Mouse (Mus musculus) heart, embryonic 12.5 days (tissue): ENCODE measurements around the gene Lin52. TPM values are rescaled to one million over a fixed set of nuclear protein-coding genes. Genes with fewer than 3 reads are reported as not detected.

Experiments
- ATAC-seq: fragments of 200-750 bp; cut with Nextera tagmentation; 2 replicates; pipeline ENCODE4 v1.8.0; 2017; ENCODE audit warnings: moderate TSS enrichment, moderate library complexity; ENCODE audit not compliant: insufficient number of reproducible peaks, low FRiP score
- H3K27ac ChIP-seq: fragments of 300-500 bp; sonication (generic); 2 replicates; pipeline ENCODE4 v1.5.1; 2016; ENCODE audit warnings: mild to moderate bottlenecking, moderate library complexity; ENCODE audit not compliant: poor library complexity, severe bottlenecking
- H3K27me3 ChIP-seq: fragments of 300-500 bp; sonication (generic); replicated peaks from 2 replicates; pipeline ENCODE4 v1.6.1; 2016; ENCODE audit warnings: mild to moderate bottlenecking, moderate library complexity
- H3K36me3 ChIP-seq: fragments of 300-500 bp; sonication (generic); 2 replicates; pipeline ENCODE4 v1.6.1; 2016; ENCODE audit warnings: mild to moderate bottlenecking, moderate library complexity
- H3K4me1 ChIP-seq: fragments of 300-500 bp; sonication (generic); replicated peaks from 2 replicates; pipeline ENCODE4 v1.6.1; 2016; ENCODE audit warnings: mild to moderate bottlenecking
- H3K4me2 ChIP-seq: fragments of 300-500 bp; sonication (generic); 2 replicates; pipeline ENCODE4 v1.6.1; 2016; ENCODE audit warnings: mild to moderate bottlenecking, moderate library complexity
- H3K4me3 ChIP-seq: fragments of 300-500 bp; sonication (generic); 2 replicates; pipeline ENCODE4 v1.5.1; 2016; ENCODE audit warnings: mild to moderate bottlenecking
- H3K9ac ChIP-seq: fragments of 300-500 bp; sonication (generic); 2 replicates; pipeline ENCODE4 v1.6.1; 2016; ENCODE audit warnings: mild to moderate bottlenecking, moderate library complexity
- H3K9me3 ChIP-seq: fragments of 300-500 bp; sonication (generic); replicated peaks from 2 replicates; pipeline ENCODE4 v1.6.1; 2016; ENCODE audit warnings: mild to moderate bottlenecking, moderate library complexity
- WGBS: fragments of 180-500 bp; shearing (Covaris S2); methylation state at CpG from one replicate; pipeline ENCODE4 v1.1.7; 2016; 5-methylcytosine and 5-hydroxymethylcytosine counted together
- polyA plus RNA-seq: library from polyadenylated mRNA; unstranded; fragments of >200 nt; fragmentation: Nextera tagmentation; extraction: Ambion mirVana; gene quantifications from 2 replicates; pipeline ENCODE4 v1.2.1, GENCODE M21; 2016

Lin52 gene
- polyA plus RNA-seq, 1 experiment from 2014 or later: 15.4 TPM

DNA sequence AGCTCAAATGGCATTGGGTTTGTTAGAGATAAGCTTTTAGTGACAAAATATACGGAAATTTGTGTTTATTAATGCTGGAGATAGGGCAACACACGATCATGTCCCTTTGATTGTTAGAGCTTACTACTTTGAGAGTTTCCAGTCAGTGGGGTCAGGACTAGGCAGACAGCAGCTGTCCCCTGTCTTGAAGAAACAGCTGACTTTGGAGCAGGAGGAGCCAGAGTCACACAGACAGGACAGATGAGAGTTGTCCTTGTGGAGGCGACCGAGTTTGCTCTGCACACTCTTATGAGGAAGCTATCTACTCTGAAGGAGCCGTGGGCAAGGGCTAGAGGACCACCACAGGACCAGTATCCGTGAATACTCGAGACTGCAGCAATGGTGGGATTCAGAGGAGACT is 27.7 kb downstream of the Lin52 start:
- WGBS: 87% methylated on average over 7 of the region's 7 CpGs
- ATAC-seq: no peak
- no peaks in the 10 kb centered on the region for H3K27me3 ChIP-seq
- 0 out of 2 replicates have a peak, but pooled peaks cover 2% of the 10 kb centered on the region for H3K4me1 ChIP-seq
- H3K4me2 ChIP-seq: no peak overlapping the region
- H3K9me3 ChIP-seq: no peaks in the 10 kb centered on the region
- no peak overlapping the region for H3K9ac ChIP-seq
- no peak overlapping the region for H3K27ac ChIP-seq
- H3K36me3 ChIP-seq: peaks cover 25% of the 10 kb centered on the region
- no peak overlapping the region for H3K4me3 ChIP-seq

GRCm38 (mm10) chr12:84481251-84481650 is 30.0 kb downstream of the Lin52 start:
- ATAC-seq: no peak
- WGBS: 75% methylated on average over 2 of the region's 2 CpGs
- H3K9ac ChIP-seq: no peak overlapping the region
- peaks cover 18% of the 10 kb centered on the region for H3K36me3 ChIP-seq
- no peak overlapping the region for H3K4me2 ChIP-seq
- 0 out of 2 replicates have a peak, but pooled peaks cover 2% of the 10 kb centered on the region for H3K4me1 ChIP-seq
- H3K27ac ChIP-seq: no peak overlapping the region
- no peak overlapping the region for H3K4me3 ChIP-seq
- no peaks in the 10 kb centered on the region for H3K9me3 ChIP-seq
- no peaks in the 10 kb centered on the region for H3K27me3 ChIP-seq

GRCm38 (mm10) chr12:84482778-84483585 is 31.8 kb downstream of the Lin52 start:
- no peak overlapping the region for H3K27ac ChIP-seq
- whole genome bisulfite sequencing: 88% methylated on average over 14 of the region's 14 CpGs

DNA sequence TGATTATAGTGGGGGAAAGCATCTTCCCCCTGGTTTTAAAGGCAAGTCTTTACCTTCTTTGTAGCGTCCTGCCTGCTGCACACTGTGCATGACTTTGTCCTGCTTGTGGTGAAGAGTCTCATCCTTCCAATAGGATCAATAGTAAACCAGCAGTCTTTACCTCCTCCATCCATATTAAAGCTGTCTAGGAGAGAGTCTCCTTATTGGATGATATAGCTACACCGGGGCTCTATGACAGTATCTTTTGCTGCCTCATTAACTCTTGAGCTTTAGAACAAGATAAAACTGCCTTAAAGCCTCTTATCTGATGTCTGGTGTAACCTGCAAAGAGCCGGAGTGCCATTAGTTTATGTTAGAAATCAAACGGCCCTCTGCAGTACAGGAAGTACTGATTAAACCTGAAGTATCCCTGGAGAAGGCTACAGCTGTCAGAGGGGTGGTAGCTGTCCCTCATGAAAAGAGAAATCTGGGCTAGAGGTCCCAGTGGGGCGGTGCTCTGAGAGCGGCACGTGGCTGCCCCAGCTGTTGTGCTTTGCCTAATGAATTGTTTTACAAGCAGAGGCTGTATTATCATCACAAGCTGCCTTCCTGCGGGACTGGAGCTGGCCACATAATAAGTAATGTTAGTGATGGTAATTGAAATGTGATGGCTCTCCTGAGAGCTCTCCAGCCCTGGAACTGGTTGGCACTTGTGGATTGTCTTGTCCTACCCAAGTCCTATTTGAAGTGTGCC is 36.3 kb downstream of the Lin52 start:
- H3K27ac ChIP-seq: no peak overlapping the region
- H3K9me3 ChIP-seq: no peaks in the 10 kb centered on the region
- H3K9ac ChIP-seq: no peak overlapping the region
- H3K27me3 ChIP-seq: no peaks in the 10 kb centered on the region
- ATAC-seq: no peak
- 23% methylated on average over 8 of the region's 8 CpGs for WGBS
- H3K4me3 ChIP-seq: no peak overlapping the region
- H3K36me3 ChIP-seq: peaks cover 6% of the 10 kb centered on the region; the same call in 1 of the 2 replicates
- H3K4me1 ChIP-seq: peaks cover 8% of the 10 kb centered on the region
- no peak overlapping the region for H3K4me2 ChIP-seq

More at GRCm38 (mm10) chr12:84482778-84483585, 31.8 kb downstream of the Lin52 start:
- Histone ChIP-seq H3K4me2 (no peak overlapping the region), H3K4me3 (no peak overlapping the region), H3K9ac (no peak overlapping the region), H3K27me3 (no peaks in the 10 kb centered on the region), H3K9me3 (no peaks in the 10 kb centered on the region), H3K36me3 (peaks cover 16% of the 10 kb centered on the region), H3K4me1 (peaks cover 10% of the 10 kb centered on the region)
- no peak for ATAC-seq

- Histone ChIP-seq H3K9ac (no peak overlapping the region), H3K9me3 (no peaks in the 10 kb centered on the region), H3K36me3 (no peaks in the 10 kb centered on the region), H3K27me3 (no peaks in the 10 kb centered on the region), H3K27ac (no peak overlapping the region), H3K4me1 (0 out of 2 replicates have a peak, but pooled peaks cover 9% of the 10 kb centered on the region), H3K4me3 (no peak overlapping the region), H3K4me2 (no peak overlapping the region)
- no peak for ATAC-seq
- WGBS: 84% methylated on average over 1 of the region's 1 CpGs
Observed at GRCm38 (mm10) chr12:84496795-84497194, 45.6 kb downstream of the Lin52 start.

DNA sequence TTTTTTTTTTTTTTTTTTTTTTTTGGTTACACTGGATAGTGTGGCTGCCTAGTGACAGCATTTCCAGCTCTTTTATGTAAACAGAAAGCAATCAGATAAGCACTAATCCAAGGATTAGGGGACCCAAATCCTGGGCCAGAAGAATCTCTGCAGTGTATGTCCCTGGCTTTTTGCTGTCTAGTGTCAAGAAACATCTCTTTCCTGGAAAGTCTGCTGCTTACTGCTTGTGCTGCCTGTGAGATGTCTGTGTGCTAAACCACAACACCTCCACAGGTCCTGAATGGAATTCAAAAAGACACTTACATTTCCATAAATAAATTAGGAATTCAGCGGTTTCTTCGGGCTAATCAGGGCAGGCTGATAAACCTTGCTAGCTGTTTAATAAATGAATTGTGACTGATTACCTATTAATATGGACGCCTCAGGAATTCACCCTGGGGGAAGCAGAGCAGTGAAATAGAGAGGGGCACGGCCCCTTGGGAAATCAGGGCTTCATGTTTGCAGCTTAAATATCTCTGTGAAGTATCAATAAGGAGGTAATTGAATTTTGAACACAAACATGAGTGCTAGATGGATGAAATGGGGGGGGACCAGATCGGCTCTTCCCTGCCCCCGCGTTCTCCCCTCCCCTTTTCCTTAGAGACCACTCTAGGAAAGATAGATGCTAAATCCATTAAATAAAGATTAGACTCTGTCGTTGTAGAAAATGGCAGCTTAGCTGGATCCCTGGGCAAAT is 49.5 kb downstream of the Lin52 start:
- H3K4me1 ChIP-seq: 0 out of 2 replicates have a peak, but pooled peaks cover 9% of the 10 kb centered on the region
- H3K4me3 ChIP-seq: no peak overlapping the region
- H3K27ac ChIP-seq: no peak overlapping the region
- no peak overlapping the region for H3K4me2 ChIP-seq
- no peak overlapping the region; the same call in 1 of the 2 replicates for H3K9ac ChIP-seq
- WGBS: 69% methylated on average over 8 of the region's 8 CpGs
- no peaks in the 10 kb centered on the region for H3K36me3 ChIP-seq
- no peaks in the 10 kb centered on the region for H3K9me3 ChIP-seq
- no peak for ATAC-seq
- no peaks in the 10 kb centered on the region for H3K27me3 ChIP-seq

DNA sequence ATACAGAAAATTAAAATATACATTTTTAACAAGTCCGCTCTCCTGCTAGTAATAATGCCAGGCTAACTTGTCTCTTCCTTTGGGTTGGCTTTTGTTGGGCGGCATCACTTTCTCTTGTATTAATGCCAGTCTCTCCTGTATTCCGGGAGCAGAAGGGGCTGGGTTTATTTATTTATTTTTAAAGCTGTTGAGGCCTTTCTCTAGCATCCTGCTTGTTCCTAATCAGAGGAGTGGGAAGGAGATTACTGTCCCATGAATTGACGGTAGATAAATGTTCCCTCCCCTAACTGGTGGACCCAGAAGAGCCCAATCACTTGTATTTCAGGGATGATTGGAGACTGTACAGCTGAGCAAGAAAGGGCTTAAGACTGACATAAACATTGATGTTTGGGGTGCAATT is 50.1 kb downstream of the Lin52 start:
- no peak overlapping the region for H3K4me3 ChIP-seq
- H3K9ac ChIP-seq: no peak overlapping the region
- no peaks in the 10 kb centered on the region for H3K27me3 ChIP-seq
- no peak overlapping the region for H3K4me2 ChIP-seq
- H3K27ac ChIP-seq: no peak overlapping the region
- 60% methylated on average over 4 of the region's 4 CpGs for WGBS
- 0 out of 2 replicates have a peak, but pooled peaks cover 9% of the 10 kb centered on the region for H3K4me1 ChIP-seq
- no peak for ATAC-seq
- H3K9me3 ChIP-seq: no peaks in the 10 kb centered on the region
- no peaks in the 10 kb centered on the region for H3K36me3 ChIP-seq

DNA sequence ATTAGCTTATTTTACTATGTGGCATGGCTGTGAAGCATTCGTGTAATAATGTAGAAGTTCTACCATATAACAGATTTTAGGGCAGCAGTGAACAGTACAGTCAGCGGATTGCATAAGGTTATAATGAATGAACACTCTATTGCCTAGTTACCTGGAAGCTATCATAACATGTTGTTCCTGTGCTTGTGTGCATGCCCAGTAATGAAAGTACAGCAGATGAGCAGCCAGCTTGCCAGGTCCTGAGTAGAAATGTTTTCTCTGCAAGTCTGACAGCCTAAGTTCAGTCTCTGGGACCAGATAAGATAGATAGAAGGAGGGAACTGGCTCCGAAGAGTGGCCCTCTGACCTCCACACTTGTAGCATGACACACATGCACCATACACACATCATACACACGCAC is 55.6 kb downstream of the Lin52 start:
- 76% methylated on average over 4 of the region's 4 CpGs for WGBS

GRCm38 (mm10) chr12:84512016-84512415 is 60.8 kb downstream of the Lin52 start:
- ATAC-seq: no peak
- no peak overlapping the region for H3K4me2 ChIP-seq
- H3K4me3 ChIP-seq: no peak overlapping the region
- H3K9ac ChIP-seq: no peak overlapping the region
- no peaks in the 10 kb centered on the region for H3K4me1 ChIP-seq
- H3K27me3 ChIP-seq: no peaks in the 10 kb centered on the region
- no peaks in the 10 kb centered on the region for H3K36me3 ChIP-seq
- H3K9me3 ChIP-seq: no peaks in the 10 kb centered on the region
- no peak overlapping the region for H3K27ac ChIP-seq
- 74% methylated on average over 3 of the region's 3 CpGs for WGBS

More for the DNA sequence above, 55.6 kb downstream of the Lin52 start:
- ATAC-seq: no peak
- H3K27me3 ChIP-seq: no peaks in the 10 kb centered on the region
- H3K27ac ChIP-seq: no peak overlapping the region
- H3K4me1 ChIP-seq: no peaks in the 10 kb centered on the region
- H3K4me2 ChIP-seq: no peak overlapping the region
- H3K36me3 ChIP-seq: no peaks in the 10 kb centered on the region
- no peaks in the 10 kb centered on the region for H3K9me3 ChIP-seq
- H3K9ac ChIP-seq: no peak overlapping the region
- no peak overlapping the region for H3K4me3 ChIP-seq

DNA sequence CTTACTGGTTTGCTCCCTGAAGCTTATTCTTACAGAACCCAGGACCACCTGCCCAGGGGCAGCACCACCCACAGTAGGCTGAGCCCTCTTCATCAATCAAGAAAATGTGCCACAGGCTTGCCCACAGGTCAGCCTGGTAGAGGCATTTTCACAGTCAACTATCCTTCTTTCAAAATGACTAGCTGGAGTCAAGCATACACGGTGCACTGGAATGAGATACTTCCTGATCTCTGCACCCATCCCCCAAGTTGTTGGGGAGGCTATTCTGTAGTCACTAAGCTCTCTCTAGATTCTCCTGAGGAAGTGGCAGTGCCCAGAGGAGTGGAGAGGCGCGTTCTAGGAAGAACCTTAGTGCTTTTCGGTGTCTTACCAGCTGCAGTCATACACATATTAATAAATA is 64.3 kb downstream of the Lin52 start:
- Histone ChIP-seq H3K4me1 (no peaks in the 10 kb centered on the region), H3K4me2 (no peak overlapping the region), H3K27ac (no peak overlapping the region), H3K36me3 (0 out of 2 replicates have a peak, but pooled peaks cover 2% of the 10 kb centered on the region), H3K27me3 (no peaks in the 10 kb centered on the region), H3K4me3 (no peak overlapping the region), H3K9ac (no peak overlapping the region), H3K9me3 (no peaks in the 10 kb centered on the region)
- ATAC-seq: no peak
- 77% methylated on average over 4 of the region's 4 CpGs for WGBS

DNA sequence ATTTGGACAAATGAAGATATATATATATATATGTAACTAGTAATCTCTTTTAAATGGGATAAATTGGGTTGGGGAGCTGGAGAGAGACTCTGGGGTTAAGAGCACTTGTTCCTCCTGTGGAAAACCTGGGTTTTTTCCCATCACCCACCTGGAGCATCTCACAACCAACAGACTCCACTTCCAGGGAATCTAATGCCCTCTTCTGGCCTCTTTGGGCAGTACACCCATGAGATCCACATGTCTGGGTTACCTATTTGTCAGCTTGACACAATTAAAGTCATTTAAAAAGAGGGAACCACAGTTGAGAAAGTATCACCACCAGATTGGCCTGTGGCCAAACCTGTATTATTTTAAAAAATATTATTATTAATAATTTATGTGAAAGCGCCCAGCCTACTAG is 65.4 kb downstream of the Lin52 start:
- Histone ChIP-seq H3K9ac (no peak overlapping the region), H3K27me3 (no peaks in the 10 kb centered on the region), H3K4me2 (no peak overlapping the region), H3K27ac (no peak overlapping the region), H3K36me3 (0 out of 2 replicates have a peak, but pooled peaks cover 2% of the 10 kb centered on the region), H3K4me1 (no peaks in the 10 kb centered on the region), H3K4me3 (no peak overlapping the region), H3K9me3 (no peaks in the 10 kb centered on the region)
- 90% methylated on average over 1 of the region's 1 CpGs for WGBS
- ATAC-seq: no peak
